Mouse (Mus musculus): ENCODE measurements around the gene Rapgef3.

GRCm38 (mm10) chr15:97760952-97761351 is 6.8 kb downstream of the Rapgef3 start:
- TF ChIP-seq RAD21 (IDR thresholded peaks at IDR 0.05; ENCODE audit: low read depth, low read length) (no peak), E2F4 (IDR thresholded peaks at IDR 0.05; ENCODE audit: insufficient replicate concordance, low read depth, low read length) (no peak), CTCF (conservative IDR thresholded peaks at IDR 0.05 in 1 of 2, IDR thresholded peaks at IDR 0.05 in 1 of 2; ENCODE audit: low read depth in 2 of 2, low read length in 2 of 2) (no peak), ZNF384 (IDR thresholded peaks at IDR 0.05; ENCODE audit: low read depth, low read length) (no peak), ZC3H11A (IDR thresholded peaks at IDR 0.05; ENCODE audit: low read depth, low read length) (no peak)
